ENCODE assay signal across 10 mouse cellular contexts in genomic region chr19:41655089-41655783, GRCm38 (mm10).
A peak's percentile ranks its signal among the peaks of the same experiment; 100 is the strongest.
DNase-seq lines count a peak whose midpoint lies in the region; ATAC-seq lines count a peak whose summit lies in the region.
"Had no signal": no experiment of that assay in that cellular context is flagged by ENCODE, and none has a peak within 500 bp of the region (broad histone marks: within the 10 kb centered on the region; RNA-seq: fewer than 3 reads in every experiment).

No protein-coding gene starts in this region.

- 0 out of 2 replicates have a peak overlapping the region, but pooled peaks have one; percentile 48 for H3K27ac ChIP-seq in embryonic facial prominence, embryonic 10.5 days (replicated peaks)
- no peak overlapping the region for H3K27ac ChIP-seq in hindbrain, embryonic 16.5 days (ENCODE audit: low read depth, low read length)
- peak overlapping the region; percentile 55 for H3K27ac ChIP-seq in midbrain, embryonic 15.5 days
- H3K27ac ChIP-seq: limb, embryonic 12.5 days; liver, embryonic 15.5 days had no signal

- no peaks in the 10 kb centered on the region for H3K9me3 ChIP-seq in embryonic facial prominence, embryonic 10.5 days
- no peaks in the 10 kb centered on the region for H3K9me3 ChIP-seq in hindbrain, embryonic 16.5 days (ENCODE audit: control insufficient read depth, low read length)
- H3K9me3 ChIP-seq in midbrain, embryonic 15.5 days: no peaks in the 10 kb centered on the region
- H3K9me3 ChIP-seq: limb, embryonic 12.5 days; liver, embryonic 15.5 days had no signal

- peaks cover 82% of the 10 kb centered on the region for H3K27me3 ChIP-seq in embryonic facial prominence, embryonic 10.5 days (replicated peaks; ENCODE audit: low read depth, poor library complexity, severe bottlenecking)
- H3K27me3 ChIP-seq in hindbrain, embryonic 16.5 days (replicated peaks; ENCODE audit: control insufficient read depth, insufficient read depth, low read length): peaks cover 4% of the 10 kb centered on the region; the same call in 1 of the 2 replicates
- 0 out of 2 replicates have a peak, but pooled peaks cover 18% of the 10 kb centered on the region for H3K27me3 ChIP-seq in midbrain, embryonic 15.5 days (replicated peaks)

- peak overlapping the region; percentile 40 for H3K9ac ChIP-seq in hindbrain, embryonic 16.5 days (ENCODE audit: low read depth, low read length)
- no peak overlapping the region for H3K9ac ChIP-seq in midbrain, embryonic 15.5 days
- H3K9ac ChIP-seq: limb, embryonic 12.5 days; liver, embryonic 15.5 days had no signal

- H3K4me1 ChIP-seq in embryonic facial prominence, embryonic 10.5 days: peaks cover 40% of the 10 kb centered on the region
- H3K4me1 ChIP-seq in hindbrain, embryonic 16.5 days (ENCODE audit: control insufficient read depth, insufficient read depth, low read depth, low read length): peaks cover 34% of the 10 kb centered on the region
- peaks cover 55% of the 10 kb centered on the region for H3K4me1 ChIP-seq in midbrain, embryonic 15.5 days
- H3K4me1 ChIP-seq: limb, embryonic 12.5 days; liver, embryonic 15.5 days had no signal

- H3K36me3 ChIP-seq in embryonic facial prominence, embryonic 10.5 days (replicated peaks): no peaks in the 10 kb centered on the region
- no peaks in the 10 kb centered on the region for H3K36me3 ChIP-seq in hindbrain, embryonic 16.5 days (ENCODE audit: control insufficient read depth, insufficient read depth, low read length)
- no peaks in the 10 kb centered on the region for H3K36me3 ChIP-seq in midbrain, embryonic 15.5 days (replicated peaks)
- H3K36me3 ChIP-seq: limb, embryonic 12.5 days; liver, embryonic 15.5 days had no signal

- 29% methylated on average over 6 of the region's 6 CpGs for WGBS in embryonic facial prominence, embryonic 10.5 days
- WGBS in hindbrain, embryonic 16.5 days: 14% methylated on average over 6 of the region's 6 CpGs
- 6% methylated on average over 6 of the region's 6 CpGs for WGBS in midbrain, embryonic 15.5 days

- no peak overlapping the region for H3K4me3 ChIP-seq in embryonic facial prominence, embryonic 10.5 days
- H3K4me3 ChIP-seq in hindbrain, embryonic 16.5 days (ENCODE audit: low read length): no peak overlapping the region
- H3K4me3 ChIP-seq in midbrain, embryonic 15.5 days: no peak overlapping the region
- H3K4me3 ChIP-seq: limb, embryonic 12.5 days; liver, embryonic 15.5 days had no signal

- no peak overlapping the region for H3K4me2 ChIP-seq in hindbrain, embryonic 16.5 days (ENCODE audit: low read length)
- 0 out of 2 replicates have a peak overlapping the region, but pooled peaks have one; percentile 1 for H3K4me2 ChIP-seq in midbrain, embryonic 15.5 days
- H3K4me2 ChIP-seq: limb, embryonic 12.5 days; liver, embryonic 15.5 days had no signal

- no peak for ATAC-seq in hindbrain, embryonic 16.5 days
- ATAC-seq in midbrain, embryonic 15.5 days (replicated peaks): peak; percentile 31; the same call in 1 of the 2 replicates
- ATAC-seq: inflammation-experienced regulatory T-cells, adult 6 months had no signal

- DNase-seq in adipocyte (ENCODE audit: low spot score): peak; percentile 39
- DNase-seq in embryonic facial prominence, embryonic 10.5 days (ENCODE audit: low spot score): no peak
- no peak for DNase-seq in cerebellum, adult 9-11 months
- DNase-seq in gastrocnemius, postnatal 4 days (ENCODE audit: low spot score in 2 of 2): no peak
- no peak for DNase-seq in left cerebral cortex, adult 8-10 months (ENCODE audit: low spot score in 2 of 2)
